Mouse (Mus musculus) monocyte, adult 2 months (primary cell): ENCODE data around the gene Dnah8.
"Not testable (repeated sequence)": the region's sequence is repeated elsewhere in the genome, so short reads cannot be mapped to it uniquely, and the experiment has no call there.

Experiments used
- DNase-seq, 2 experiments: peaks; one replicate each; pipeline ENCODE4 v3.0.0; 2022; ENCODE audit warnings: low spot score in 2 of 2, low read depth in 1 of 2

Gene Dnah8

GRCm38 (mm10) chr17:30624132-30624531 is at the start of gene Dnah8:
Dnah8 (plus strand) TSS chr17:30624354.
- not testable (repeated sequence) for DNase-seq

GRCm38 (mm10) chr17:30574783-30575075 is 49.4 kb upstream of the Dnah8 start:
- DNase-seq = no peak

- DNase-seq = peak in 1 of 2 experiments; percentile 26
Measured at GRCm38 (mm10) chr17:30575121-30575904, 48.8 kb upstream of the Dnah8 start.

GRCm38 (mm10) chr17:30575941-30576773 is 48.0 kb upstream of the Dnah8 start, which contains the start of gene Btbd9:
Btbd9 (minus strand) TSS chr17:30576488.
- DNase-seq = peak; percentile 85 to 98

- no peak for DNase-seq
Measured at GRCm38 (mm10) chr17:30576946-30577345, 47.2 kb upstream of the Dnah8 start.

GRCm38 (mm10) chr17:30580781-30581180 is 43.4 kb upstream of the Dnah8 start:
- no peak for DNase-seq

- no peak for DNase-seq
Measured at GRCm38 (mm10) chr17:30581201-30581600, 43.0 kb upstream of the Dnah8 start.

- no peak for DNase-seq
Measured at GRCm38 (mm10) chr17:30582313-30582712, 41.8 kb upstream of the Dnah8 start.

- DNase-seq = no peak
Measured at GRCm38 (mm10) chr17:30583258-30584001, 40.7 kb upstream of the Dnah8 start.

GRCm38 (mm10) chr17:30590417-30591198 is 33.5 kb upstream of the Dnah8 start:
- DNase-seq = peak in 1 of 2 experiments; percentile 38

- DNase-seq = no peak
Measured at GRCm38 (mm10) chr17:30594407-30594806, 29.7 kb upstream of the Dnah8 start.

GRCm38 (mm10) chr17:30594846-30595245 is 29.3 kb upstream of the Dnah8 start:
- DNase-seq = no peak

- no peak for DNase-seq
Measured at GRCm38 (mm10) chr17:30597786-30598185, 26.4 kb upstream of the Dnah8 start.

- no peak for DNase-seq
Measured at GRCm38 (mm10) chr17:30598300-30598699, 25.9 kb upstream of the Dnah8 start.

- no peak for DNase-seq
Measured at GRCm38 (mm10) chr17:30602175-30602574, 22.0 kb upstream of the Dnah8 start.

- no peak for DNase-seq
Measured at GRCm38 (mm10) chr17:30604296-30604695, 19.9 kb upstream of the Dnah8 start.

GRCm38 (mm10) chr17:30605001-30605400 is 19.2 kb upstream of the Dnah8 start:
- no peak for DNase-seq

- DNase-seq = no peak
Measured at GRCm38 (mm10) chr17:30606206-30606605, 17.9 kb upstream of the Dnah8 start.

GRCm38 (mm10) chr17:30606634-30607081 is 17.5 kb upstream of the Dnah8 start:
- no peak for DNase-seq

GRCm38 (mm10) chr17:30607330-30607729 is 16.8 kb upstream of the Dnah8 start:
- no peak for DNase-seq
